Mouse (Mus musculus) embryonic fibroblast, embryonic 13.5 days (primary cell): ENCODE measurements around the gene Ube2z.

Source experiments
- CTCF ChIP-seq: IDR thresholded peaks from 2 replicates; pipeline ENCODE4 v1.5.1; 2011; ENCODE audit warnings: mild to moderate bottlenecking, control low read depth, low read length, moderate library complexity, borderline replicate concordance; ENCODE audit not compliant: insufficient read depth
- POLR2A ChIP-seq: IDR thresholded peaks from 2 replicates; pipeline ENCODE4 v1.6.1; 2011; ENCODE audit warnings: low read depth, mild to moderate bottlenecking, control low read depth, low read length, moderate library complexity

DNA sequence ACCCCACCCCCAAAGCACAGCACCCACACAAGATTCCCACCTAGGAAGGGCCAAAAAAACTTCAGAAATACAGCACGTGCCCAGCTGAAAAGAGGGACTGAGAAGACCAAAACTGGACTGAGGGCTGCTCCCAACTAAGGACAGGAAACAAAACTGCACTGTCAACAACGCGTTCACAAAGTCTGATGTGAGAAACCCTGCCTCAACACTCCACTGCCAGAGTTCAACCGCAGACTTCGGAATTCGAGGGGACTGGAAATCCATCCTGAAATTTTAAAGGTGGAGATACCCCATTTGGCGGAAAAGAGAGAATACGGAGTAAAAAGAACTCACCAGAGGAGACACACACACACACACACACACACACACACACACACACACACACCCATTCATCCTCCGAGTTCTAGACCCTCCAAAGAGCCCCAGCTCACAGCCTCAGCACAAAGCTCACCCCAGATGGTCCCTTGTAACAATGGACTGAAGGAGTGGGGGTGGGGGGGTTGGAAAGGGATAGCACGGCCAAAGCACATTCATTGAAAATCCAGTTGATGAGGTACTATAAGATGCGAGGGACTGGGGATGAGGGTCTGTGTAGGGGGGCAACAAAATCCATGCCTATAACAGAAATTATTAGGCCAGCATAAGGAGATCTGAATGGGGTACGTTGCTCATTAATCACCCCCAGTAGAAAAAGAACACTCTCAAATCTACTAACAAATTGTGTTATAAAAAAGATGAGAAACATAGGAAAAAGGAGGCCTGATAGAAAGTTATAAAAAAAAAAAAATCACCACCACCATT is 61.9 kb downstream of the Ube2z start:
- TF ChIP-seq CTCF (no peak), POLR2A (no peak)
